Mouse (Mus musculus): ENCODE measurements at regions not wholly inside any gene's neighbourhood (a gene's known extent, or its start where the extent isn't known, plus 50 kb on each side); places are given as distances from the start of the nearest gene placed in this dataset.
A peak's percentile ranks its signal among the peaks of the same experiment; 100 is the strongest.
"Not testable (repeated sequence)": the region's sequence is repeated elsewhere in the genome, so short reads cannot be mapped to it uniquely, and the experiment has no call there.

DNA sequence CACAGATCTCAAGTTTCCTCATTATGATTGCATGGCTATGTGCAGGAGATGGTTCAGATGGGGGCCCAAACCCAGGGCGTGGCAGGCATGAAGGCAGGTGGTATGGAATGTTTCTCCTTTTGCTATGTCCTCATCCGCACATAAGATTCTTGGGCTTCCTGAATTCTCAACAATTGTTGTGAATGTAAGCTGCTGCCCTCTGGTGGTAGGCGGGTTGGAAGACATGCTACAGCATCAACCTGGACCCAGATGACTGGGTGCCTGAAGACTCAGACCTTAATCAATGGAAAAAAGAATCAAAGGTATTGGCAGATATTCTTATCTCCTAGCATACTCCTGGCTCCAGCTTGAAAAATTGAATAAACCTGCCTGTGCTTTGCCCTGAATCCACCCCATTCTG lies 211.3 kb upstream of the Gm4985 start:
- H3K27me3 ChIP-seq (replicated peaks; ENCODE audit: control insufficient read depth, insufficient read depth, low read length); H3K27ac ChIP-seq (ENCODE audit: low read depth, low read length); H3K4me2 ChIP-seq (replicated peaks; ENCODE audit: low read depth); H3K9me3 ChIP-seq (ENCODE audit: control insufficient read depth); H3K4me1 ChIP-seq (replicated peaks; ENCODE audit: control insufficient read depth, insufficient read depth, low read length); ATAC-seq; H3K9ac ChIP-seq (ENCODE audit: low read depth, low read length); H3K4me3 ChIP-seq (ENCODE audit: low read depth, low read length); H3K36me3 ChIP-seq (ENCODE audit: control insufficient read depth, insufficient read depth): not testable (repeated sequence)
- TF ChIP-seq CTCF (IDR thresholded peaks at IDR 0.05; ENCODE audit: low read depth): peak; percentile 50
- 71% methylated on average over 3 of the region's 3 CpGs for WGBS

DNA sequence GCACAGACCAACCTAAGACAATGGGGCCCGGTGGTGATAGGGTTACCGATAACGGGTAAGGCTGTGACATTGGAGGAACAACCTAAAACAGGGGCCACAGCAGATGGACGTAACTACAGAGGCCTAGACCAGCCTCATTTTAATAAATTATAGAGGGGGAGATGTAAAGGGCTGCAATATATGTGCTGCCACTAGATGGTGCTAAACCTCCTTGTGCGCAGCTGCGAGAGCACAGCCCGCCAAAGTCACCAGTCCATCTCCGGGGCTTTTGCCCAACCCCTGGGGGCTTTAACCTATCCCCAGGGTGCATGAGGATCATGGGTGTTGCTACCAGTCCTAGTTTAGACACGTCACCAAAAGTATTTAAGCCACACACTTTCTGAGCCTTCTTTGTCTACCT lies 202.9 kb upstream of the Gm4985 start:
- not testable (repeated sequence) for H3K4me1 ChIP-seq (replicated peaks; ENCODE audit: control insufficient read depth, insufficient read depth, low read length); H3K36me3 ChIP-seq (ENCODE audit: control insufficient read depth, insufficient read depth); ATAC-seq; H3K9me3 ChIP-seq (ENCODE audit: control insufficient read depth); H3K4me3 ChIP-seq (ENCODE audit: low read depth, low read length); H3K27ac ChIP-seq (ENCODE audit: low read depth, low read length); H3K4me2 ChIP-seq (replicated peaks; ENCODE audit: low read depth); H3K9ac ChIP-seq (ENCODE audit: low read depth, low read length); H3K27me3 ChIP-seq (replicated peaks; ENCODE audit: control insufficient read depth, insufficient read depth, low read length)
- WGBS: 76% methylated on average over 9 of the region's 9 CpGs
- TF ChIP-seq CTCF (IDR thresholded peaks at IDR 0.05; ENCODE audit: low read depth): peak; percentile 33

DNA sequence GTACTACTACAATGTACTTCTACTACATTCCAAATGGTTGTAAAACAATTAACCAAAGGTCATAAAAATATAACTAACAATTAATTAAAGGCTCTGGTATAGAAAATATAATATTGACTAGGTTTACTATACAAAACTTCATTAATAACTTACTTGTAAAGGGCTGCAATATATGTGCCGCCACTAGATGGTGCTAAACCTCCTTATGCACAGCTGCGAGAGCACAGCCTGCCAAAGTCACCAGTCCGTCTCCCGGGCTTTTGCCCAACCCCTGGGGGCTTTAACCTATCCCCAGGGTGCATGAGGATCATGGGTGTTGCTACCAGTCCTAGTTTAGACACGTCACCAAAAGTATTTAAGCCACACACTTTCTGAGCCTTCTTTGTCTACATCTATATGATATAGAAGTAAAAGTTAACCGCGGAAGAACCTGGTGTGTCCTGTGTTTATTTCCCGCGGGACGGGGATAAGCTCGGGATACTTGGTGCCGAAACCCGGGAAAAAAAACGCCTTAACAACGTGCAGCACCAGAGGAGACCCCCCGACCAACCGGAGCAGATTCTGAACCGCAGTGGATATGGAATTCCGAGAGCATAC lies 194.6 kb upstream of the Gm4985 start:
- ATAC-seq; H3K4me2 ChIP-seq (replicated peaks; ENCODE audit: low read depth); H3K27me3 ChIP-seq (replicated peaks; ENCODE audit: control insufficient read depth, insufficient read depth, low read length); H3K4me3 ChIP-seq (ENCODE audit: low read depth, low read length); H3K36me3 ChIP-seq (ENCODE audit: control insufficient read depth, insufficient read depth); H3K9me3 ChIP-seq (ENCODE audit: control insufficient read depth); H3K4me1 ChIP-seq (replicated peaks; ENCODE audit: control insufficient read depth, insufficient read depth, low read length); H3K9ac ChIP-seq (ENCODE audit: low read depth, low read length); H3K27ac ChIP-seq (ENCODE audit: low read depth, low read length): not testable (repeated sequence)
- TF ChIP-seq CTCF (IDR thresholded peaks at IDR 0.05; ENCODE audit: low read depth): peak; percentile 26; the same call in 1 of the 2 replicates
- whole genome bisulfite sequencing: 87% methylated on average over 19 of the region's 19 CpGs

Data from intestine, postnatal 0 days (tissue).